Mouse (Mus musculus): ENCODE data around the gene Amy1. TPM values are rescaled to one million over a fixed set of nuclear protein-coding genes. Genes with fewer than 3 reads are reported as not detected.

The Amy1 gene
- polyA plus RNA-seq, 1 experiment from 2014 or later, result 2.7 TPM

Other genes with a start within 250 kb of the Amy1 start
- gene Amy2a1, start 74.3 kb downstream of the Amy1 start, polyA plus RNA-seq (2015; fragmentation: Nextera tagmentation; extraction: Ambion mirVana), result not detected in 2 replicates
- 28.4 and 29.5 TPM in 2 replicates for gene Rnpc3, start 23.4 kb upstream of the Amy1 start, polyA plus RNA-seq (2015; fragmentation: Nextera tagmentation; extraction: Ambion mirVana)

Measured in lung, postnatal 0 days (tissue).